Mouse (Mus musculus): Measurements from ENCODE around the gene Rpl18a.

Rpl18a gene

DNA sequence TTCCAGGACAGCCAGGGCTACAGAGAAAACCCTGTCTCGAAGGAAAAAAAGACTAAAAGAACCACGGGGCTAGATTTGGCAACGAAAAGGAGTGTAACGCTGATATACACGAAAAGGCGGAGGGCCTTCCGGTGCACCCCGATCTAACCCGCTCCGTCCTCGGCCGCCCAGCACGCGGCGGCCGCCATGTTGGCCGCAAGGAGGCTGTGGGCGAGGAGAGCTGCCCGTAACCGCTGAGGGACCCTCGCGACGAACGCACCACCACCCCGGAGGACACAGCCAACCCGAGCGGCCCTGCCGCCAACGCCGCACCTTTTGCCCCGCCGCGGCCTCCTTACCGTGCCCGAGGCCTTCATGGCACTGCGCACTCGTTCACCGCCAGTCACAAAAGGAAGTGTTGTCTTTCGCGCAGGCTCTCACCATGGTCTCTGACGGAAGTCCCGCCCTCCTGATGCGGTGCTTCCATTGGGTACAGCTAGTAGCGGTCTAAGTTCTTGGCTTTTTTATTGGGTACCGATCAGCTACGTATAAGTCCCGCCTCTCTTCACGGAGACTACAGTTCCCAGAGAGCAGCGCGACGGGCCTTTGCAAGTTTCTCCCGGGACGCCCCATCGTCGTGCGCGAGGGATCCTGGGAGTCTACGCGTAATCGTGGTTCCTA lies at the start of gene Rpl18a:
Rpl18a (minus strand) TSS at position 392 of the 660 bp plus-strand sequence.
- DNase-seq: peak; percentile 96

GRCm38 (mm10) chr8:70943187-70943586 lies 46.0 kb upstream of the Rpl18a start:
- DNase-seq: no peak

DNA sequence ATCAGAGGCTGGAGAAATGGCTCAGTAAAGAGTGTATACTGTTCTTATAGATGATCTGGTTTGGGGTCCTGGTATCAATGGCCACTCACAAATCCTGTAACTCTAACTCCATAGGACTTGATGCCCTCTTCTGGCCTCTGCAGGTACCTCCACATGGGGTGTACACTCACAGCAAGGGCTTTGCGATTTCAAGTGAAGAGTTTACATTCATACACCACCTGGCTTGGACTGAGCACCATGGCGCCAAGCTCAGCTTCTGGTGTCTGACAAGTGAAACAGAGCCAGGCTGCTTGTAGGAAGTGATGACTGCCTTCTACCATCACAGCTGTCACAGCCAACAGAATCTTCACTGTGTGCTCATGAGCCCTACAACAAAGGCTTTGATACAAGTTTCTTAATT lies 44.3 kb upstream of the Rpl18a start:
- no peak for DNase-seq

DNA sequence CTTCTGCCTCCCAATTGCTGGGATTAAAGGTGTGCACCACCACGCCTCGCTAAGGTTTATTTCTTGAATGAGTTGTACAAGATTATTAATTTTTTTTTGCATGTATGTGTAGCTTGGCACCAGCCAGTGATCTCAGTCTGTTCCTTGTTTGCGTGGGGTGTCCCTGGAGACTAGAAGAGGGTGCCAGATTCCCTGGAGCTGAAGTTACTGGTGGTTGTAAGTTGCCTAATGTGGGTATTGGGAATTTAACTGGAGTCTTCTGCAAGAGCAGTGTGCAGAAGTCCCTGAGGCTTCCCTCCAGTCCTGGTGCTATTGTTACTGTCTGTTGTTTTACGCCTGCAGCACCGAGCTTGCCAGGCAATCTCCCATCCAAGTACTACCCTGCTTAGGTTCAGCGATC lies 40.0 kb upstream of the Rpl18a start:
- DNase-seq: no peak

DNA sequence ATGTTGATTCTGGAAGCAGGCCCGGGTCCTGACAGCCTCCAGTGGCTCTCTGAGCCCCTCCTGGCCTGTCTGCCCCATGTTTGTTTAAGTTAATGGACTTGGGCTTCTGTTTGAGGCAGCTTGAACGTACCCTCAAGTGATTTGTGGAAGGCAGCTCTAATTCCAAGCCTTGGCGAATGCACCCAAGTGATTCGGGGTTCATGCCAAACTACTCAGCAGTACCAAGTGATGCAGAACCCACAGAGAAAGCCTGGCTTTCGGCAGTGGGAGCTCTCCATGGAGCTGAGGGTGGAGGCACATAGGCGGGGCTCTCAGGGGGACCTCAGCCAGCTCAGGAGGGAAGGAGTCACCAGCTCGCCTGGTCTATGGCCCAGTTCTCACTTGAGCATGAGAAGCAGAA lies 37.6 kb upstream of the Rpl18a start:
- DNase-seq: no peak

DNA sequence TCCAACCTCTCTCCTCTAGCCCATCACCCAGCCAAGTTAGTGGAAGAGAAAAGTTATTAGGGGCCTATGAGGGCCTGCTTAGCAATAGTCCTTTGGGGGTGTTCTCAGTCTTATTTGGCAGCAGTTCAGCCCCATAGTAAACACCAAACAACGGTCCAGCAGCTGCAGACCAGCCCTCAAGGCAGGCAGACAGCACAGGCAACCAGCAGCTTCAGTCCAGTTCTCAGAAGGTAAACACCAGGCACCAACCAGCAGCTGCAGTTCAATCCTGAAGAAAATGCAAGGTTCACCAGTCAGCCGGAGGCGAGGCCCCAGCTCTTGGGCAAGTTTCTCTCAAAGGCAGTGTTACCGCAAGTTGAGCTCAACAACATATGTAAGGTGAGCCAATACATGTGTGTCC lies 35.8 kb upstream of the Rpl18a start:
- DNase-seq: no peak

DNA sequence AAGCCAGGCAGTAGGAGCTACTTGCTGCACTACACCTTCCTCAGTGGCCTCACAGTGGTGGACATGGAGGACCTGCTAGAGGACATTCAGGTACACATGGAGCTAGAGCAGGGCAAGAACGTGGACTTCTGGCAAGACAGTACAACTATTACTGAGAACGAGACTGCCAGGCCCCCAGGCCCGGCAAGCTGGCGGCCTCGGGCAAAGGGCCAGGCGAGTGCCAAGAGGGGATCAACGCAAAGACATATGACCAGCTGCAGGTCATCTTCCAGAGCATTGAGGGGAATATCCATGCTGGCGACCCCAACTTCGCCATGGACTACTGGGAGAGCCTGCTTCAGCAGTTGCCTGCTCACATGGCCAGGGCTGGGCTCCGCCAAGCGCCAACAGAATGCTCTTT lies 34.5 kb upstream of the Rpl18a start:
- DNase-seq: no peak

DNA sequence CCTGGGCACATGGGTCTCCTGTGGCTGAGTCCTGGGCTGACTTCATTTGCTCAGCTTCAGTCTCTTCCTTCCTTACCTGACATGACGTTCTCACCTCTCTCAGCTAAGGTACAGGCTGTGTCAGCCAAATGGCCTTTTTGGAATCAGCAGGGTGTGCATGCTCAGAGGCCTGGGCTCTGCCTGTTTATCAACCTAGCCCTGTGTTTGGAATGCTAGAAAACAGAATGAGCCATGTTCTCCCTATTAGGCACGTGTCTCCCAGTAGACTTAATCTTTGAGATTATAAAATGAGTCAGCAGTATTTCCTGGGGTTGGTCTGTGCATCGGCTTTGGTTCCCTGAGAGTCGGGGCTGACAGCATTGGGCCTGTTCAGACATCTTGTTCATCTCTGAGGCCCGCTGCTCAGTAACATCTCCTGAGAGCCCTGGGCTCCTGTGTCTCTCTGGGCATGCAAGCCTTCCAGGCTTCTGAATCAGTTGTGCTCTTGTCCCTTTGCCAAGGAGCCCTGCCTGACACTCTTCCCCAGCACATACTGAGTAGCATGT lies 31.6 kb upstream of the Rpl18a start:
- no peak for DNase-seq

GRCm38 (mm10) chr8:70928096-70928495 lies 30.9 kb upstream of the Rpl18a start:
- no peak for DNase-seq

DNA sequence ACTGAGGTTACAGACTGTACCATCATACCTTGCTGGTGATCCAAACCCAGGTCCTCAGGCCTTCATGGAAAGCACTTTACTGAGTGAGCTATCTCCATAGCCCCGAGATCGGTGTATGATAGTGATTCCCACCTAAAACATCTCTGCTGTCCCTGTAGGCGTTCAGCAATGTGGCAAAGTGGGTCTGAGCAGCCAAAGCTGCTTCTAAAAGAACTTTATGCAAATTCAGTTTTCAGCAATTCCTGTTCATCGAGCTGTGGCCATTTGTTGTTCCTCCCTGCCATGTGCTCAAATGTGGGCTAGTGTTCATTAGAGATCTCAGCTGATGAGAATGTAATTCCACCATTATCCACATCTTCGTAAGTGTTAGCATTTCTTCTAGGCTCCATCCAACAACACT lies 29.2 kb upstream of the Rpl18a start:
- no peak for DNase-seq

DNA sequence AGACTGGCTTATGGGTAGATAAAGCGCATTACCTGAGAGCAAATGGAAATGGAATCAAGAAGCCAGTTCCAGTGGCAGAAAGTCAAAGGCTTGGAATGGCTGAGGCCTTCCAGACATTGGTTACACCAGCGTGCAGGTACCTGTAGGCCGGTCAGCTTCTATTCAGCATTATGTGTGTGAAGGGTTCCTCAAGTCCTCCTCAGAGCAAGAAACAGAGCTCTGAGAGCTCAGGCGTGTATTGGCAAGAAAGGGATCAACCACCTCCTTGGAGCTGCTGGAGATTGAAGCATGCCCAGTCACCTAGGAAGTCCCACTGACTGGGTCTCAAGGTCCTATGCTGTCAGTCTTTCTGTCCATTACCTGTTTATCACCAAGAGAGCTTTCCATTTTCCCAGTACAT lies 28.5 kb upstream of the Rpl18a start:
- DNase-seq: no peak

DNA sequence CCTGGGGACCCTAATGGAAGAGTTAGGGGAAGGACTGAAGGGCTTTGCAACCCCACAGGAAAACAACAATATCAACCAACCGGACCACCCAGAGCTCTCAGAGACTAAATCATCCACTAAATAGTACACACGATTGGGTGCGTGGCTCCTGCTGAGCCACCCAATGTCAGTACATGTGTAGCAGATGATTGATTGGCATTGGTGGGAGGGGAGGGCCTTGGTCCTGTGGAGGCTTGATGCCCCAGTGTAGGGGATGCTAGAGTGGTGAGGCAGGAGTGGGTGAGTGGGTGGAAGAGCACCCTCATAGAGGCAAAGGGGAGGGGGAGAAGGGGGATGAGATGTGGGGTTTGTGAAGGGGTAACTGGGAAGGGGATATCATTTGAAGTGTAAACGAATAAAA lies 26.9 kb upstream of the Rpl18a start:
- no peak for DNase-seq

GRCm38 (mm10) chr8:70920049-70920922 lies 23.1 kb upstream of the Rpl18a start:
- DNase-seq: no peak

DNA sequence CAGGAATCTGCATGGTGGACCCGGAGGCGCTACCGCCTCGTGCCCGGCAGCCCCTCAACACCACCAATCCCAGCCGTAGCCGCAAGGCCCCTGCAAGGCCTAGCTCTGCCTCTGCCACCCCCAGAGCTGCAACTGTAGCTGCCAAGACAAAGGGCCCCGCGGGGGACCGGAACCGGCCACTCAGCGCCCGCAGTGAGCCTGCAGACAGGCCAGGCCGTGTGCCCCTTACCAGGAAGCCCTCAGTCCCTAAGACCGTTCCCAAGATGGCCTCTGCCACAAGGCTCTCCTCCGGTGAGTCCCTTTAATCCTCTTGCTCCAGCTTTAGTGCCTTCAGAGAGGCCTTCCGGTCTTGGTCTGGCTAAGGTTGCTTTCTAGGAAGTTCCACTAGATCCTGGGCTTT lies 17.5 kb upstream of the Rpl18a start:
- no peak for DNase-seq

DNA sequence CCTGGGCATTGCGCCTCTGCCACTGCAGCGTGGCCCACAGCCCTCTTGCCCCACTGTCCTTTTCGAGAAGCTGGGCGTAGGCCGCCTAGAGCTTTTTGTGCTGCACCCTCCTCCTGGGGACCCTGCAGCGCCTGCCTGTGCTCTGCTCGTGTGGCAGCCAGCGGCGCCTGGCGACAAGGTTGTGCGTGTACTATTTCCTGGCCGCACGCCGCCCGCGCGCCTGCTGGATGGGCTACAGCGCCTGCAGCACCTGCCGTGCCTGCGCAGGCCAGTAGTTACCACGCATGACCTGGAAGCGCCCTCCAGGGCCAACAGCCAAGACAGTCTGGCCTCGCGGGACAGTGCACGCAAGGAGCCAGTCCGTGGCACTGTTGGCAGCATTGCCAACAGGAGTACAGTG lies 16.3 kb upstream of the Rpl18a start:
- DNase-seq: no peak

DNA sequence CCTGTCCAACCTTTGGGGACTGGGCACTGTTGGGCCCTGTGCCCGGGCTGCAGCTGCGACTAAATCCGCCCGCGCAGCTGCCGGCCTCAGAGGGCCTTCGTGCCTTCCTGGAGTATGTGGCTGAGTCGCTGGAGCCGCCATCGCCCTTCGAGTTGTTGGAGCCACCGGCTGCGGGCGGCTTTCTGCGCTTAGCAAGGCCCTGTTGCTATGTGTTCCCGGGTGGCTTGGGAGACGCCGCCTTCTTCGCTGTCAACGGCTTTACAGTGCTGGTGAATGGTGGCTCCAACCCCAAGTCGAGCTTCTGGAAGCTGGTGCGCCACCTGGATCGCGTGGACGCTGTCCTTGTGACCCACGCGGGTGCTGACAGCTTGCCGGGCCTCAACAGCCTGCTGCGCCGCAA lies 15.7 kb upstream of the Rpl18a start:
- no peak for DNase-seq

GRCm38 (mm10) chr8:70911596-70911995 lies 14.4 kb upstream of the Rpl18a start:
- DNase-seq: no peak

- DNase-seq: no peak
Observed at GRCm38 (mm10) chr8:70907518-70907917, 10.3 kb upstream of the Rpl18a start.

DNA sequence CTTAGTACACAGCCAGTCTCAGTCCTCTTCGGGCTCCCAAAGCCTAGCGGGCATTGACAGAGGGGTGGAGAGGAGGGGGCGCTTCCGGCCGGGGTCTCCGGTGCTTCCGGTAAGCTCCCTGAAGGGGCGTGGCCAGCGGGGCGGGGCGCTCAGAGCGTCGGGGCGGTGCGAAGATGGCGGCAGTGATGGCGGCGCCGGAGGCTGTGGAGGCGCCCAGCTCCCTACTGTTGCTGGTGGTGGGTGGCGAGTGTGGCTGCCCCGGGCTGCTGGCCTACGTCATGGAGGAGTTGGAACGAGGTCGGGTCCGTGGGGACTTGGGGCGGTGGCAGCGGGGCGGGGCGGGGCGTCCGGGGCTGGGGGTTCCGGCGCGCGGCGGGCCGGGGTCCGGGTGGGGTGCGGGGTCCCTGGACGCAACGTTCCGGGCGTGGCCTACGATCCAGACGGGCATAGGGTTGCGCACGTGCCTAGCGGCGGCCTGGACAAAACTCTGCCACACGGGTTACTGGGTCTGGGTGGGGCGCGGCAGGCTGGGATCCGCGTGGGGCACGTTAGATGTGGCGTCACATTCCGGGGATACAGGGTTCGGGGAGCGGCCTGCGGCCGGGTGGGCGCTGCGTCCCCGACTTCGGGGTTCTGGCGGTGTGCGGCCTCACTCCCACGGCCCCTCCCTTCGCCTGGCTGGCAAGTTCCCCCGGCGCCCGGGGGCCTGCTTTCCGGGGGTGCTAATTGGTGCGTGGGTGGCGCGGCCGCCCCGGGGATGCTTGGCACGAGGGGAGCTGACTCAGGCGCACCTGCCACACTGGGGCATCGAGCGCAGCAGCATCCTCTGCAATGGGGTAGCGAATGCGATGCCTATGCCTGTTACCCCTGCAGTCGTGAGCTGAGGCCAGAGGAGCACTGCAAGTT lies 8.9 kb upstream of the Rpl18a start, which contains the start of gene Map1s:
Map1s (plus strand) TSS at position 102 of the 906 bp plus-strand sequence.
- peak; percentile 92 for DNase-seq

DNA sequence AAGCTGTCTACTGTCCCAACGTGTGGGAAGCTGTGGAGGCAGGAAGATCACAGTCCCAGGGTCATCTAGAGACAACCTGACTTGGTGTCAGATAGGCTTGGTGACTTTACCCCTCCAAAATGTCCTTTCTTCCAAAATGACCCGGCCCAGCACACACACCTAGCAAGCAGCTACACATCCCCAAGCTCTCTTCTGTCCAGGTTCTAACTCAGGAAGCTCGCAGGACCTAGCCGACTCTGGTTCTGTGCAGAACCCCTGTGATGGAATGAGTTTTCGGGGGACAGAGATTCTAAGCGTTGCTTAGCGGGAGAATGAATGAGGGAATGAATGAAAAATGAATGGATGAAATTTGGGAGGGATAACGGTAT lies 8.2 kb upstream of the Rpl18a start:
- no peak for DNase-seq

GRCm38 (mm10) chr8:70904532-70904931 lies 7.3 kb upstream of the Rpl18a start:
- DNase-seq: no peak

DNA sequence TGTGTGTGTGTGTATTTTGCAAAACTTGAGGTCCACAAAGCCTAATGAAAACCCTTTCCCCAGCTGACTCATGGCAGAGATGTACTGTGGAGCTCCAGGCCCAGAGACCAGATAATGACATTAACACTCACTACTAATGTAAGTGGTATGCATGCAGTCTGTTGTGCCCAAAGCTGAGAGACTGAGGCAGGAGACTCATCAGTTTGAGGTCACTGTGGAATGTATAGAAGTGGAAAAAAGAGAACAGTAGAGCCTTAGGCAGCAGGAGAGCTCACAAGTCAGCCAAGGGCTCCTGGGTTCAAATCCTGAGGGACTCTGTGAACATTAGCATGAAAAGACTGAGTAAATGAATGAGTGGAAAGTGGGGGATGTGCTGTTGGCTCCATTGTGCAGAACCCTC lies 6.4 kb upstream of the Rpl18a start:
- no peak for DNase-seq

GRCm38 (mm10) chr8:70903112-70903511 lies 5.9 kb upstream of the Rpl18a start:
- no peak for DNase-seq
